Mouse (Mus musculus): ENCODE measurements around the gene Ankrd7. TPM values are rescaled to one million over a fixed set of nuclear protein-coding genes. Genes with fewer than 3 reads are reported as not detected.
"Not testable (repeated sequence)": the region's sequence is repeated elsewhere in the genome, so short reads cannot be mapped to it uniquely, and the experiment has no call there.

Gene Ankrd7
- 0.29 TPM in 1 of 2 replicates, not detected in the other for polyA plus RNA-seq (2014; fragmentation: Nextera tagmentation; extraction: Ambion mirVana)

DNA sequence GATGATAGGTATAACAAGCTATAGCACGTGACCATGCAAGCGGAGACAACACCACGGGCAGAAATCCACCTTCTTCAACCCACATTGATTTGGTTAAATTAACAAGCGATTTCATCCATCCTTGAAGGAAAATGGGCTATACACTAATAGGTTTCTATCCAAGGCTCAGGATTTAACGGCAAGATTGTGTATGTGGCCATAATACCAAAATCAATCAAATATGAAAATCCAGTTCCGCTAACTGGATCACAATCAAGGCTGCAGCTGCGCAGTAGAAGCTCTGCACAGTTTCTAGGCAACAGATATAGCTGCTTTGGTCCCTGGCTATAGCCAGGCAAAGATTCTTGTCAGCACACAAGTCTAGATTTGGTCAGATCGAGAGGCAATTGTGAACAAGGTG is at the start of gene Ankrd7:
Gene Ankrd7, plus strand, starts transcription at position 301 of the 400 bp plus-strand sequence.
- H3K4me3 ChIP-seq (ENCODE audit: low read depth, low read length), result no peak within 1 kb of the TSS
- no peak for ATAC-seq (ENCODE audit: insufficient number of reproducible peaks, insufficient read depth, low FRiP score, low read depth)
- no peaks in the 10 kb centered on the region; the same call in 1 of the 2 replicates for H3K9me3 ChIP-seq (ENCODE audit: control insufficient read depth, low read depth, low read length)
- 92% methylated on average over 8 of the region's 8 CpGs for WGBS
- H3K27ac ChIP-seq (ENCODE audit: low read length), result no peak within 1 kb of the TSS
- no peaks in the 10 kb centered on the region for H3K4me1 ChIP-seq (ENCODE audit: control insufficient read depth, insufficient read depth, low read length)
- H3K27me3 ChIP-seq (ENCODE audit: control insufficient read depth, insufficient read depth, low read length), result no peaks in the 10 kb centered on the region
- H3K4me2 ChIP-seq (replicated peaks; ENCODE audit: low read depth, low read length), result no peak within 1 kb of the TSS
- no peaks in the 10 kb centered on the region for H3K36me3 ChIP-seq (ENCODE audit: control insufficient read depth, insufficient read depth, low read length)
- no peak within 1 kb of the TSS for H3K9ac ChIP-seq (replicated peaks; ENCODE audit: low read depth, low read length)

DNA sequence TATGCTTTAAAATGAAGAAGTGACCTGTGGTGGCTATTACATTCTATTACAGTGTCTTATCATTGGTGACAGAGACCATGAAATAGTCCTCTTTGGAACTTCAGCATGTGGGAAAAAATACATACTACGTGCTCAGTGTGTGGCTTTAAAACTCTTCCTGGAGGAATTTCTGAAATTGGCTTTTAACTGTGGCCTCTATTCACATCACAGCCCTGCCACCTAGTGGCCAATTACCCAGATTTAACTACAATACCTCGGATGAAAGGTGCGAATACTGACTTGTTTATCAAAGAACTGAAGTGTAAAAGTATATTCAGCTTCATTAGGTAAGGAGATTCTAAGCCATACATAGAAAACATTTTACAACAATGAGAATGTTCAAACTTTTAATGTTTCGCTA is 46.8 kb upstream of the Ankrd7 start:
- Histone ChIP-seq H3K9ac (replicated peaks; ENCODE audit: low read depth, low read length) (no peak overlapping the region), H3K27ac (ENCODE audit: low read length) (no peak overlapping the region), H3K9me3 (ENCODE audit: control insufficient read depth, low read depth, low read length) (no peaks in the 10 kb centered on the region), H3K4me2 (replicated peaks; ENCODE audit: low read depth, low read length) (no peak overlapping the region), H3K4me3 (ENCODE audit: low read depth, low read length) (no peak overlapping the region), H3K4me1 (ENCODE audit: control insufficient read depth, insufficient read depth, low read length) (no peaks in the 10 kb centered on the region), H3K36me3 (ENCODE audit: control insufficient read depth, insufficient read depth, low read length) (no peaks in the 10 kb centered on the region), H3K27me3 (ENCODE audit: control insufficient read depth, insufficient read depth, low read length) (no peaks in the 10 kb centered on the region)
- WGBS, result 12% methylated on average over 4 of the region's 4 CpGs
- ATAC-seq (ENCODE audit: insufficient number of reproducible peaks, insufficient read depth, low FRiP score, low read depth), result no peak

GRCm38 (mm10) chr6:18820246-18820645 is 45.9 kb upstream of the Ankrd7 start:
- Histone ChIP-seq H3K4me1 (ENCODE audit: control insufficient read depth, insufficient read depth, low read length) (no peaks in the 10 kb centered on the region), H3K9ac (replicated peaks; ENCODE audit: low read depth, low read length) (no peak overlapping the region), H3K27me3 (ENCODE audit: control insufficient read depth, insufficient read depth, low read length) (no peaks in the 10 kb centered on the region), H3K9me3 (ENCODE audit: control insufficient read depth, low read depth, low read length) (no peaks in the 10 kb centered on the region), H3K36me3 (ENCODE audit: control insufficient read depth, insufficient read depth, low read length) (no peaks in the 10 kb centered on the region), H3K4me3 (ENCODE audit: low read depth, low read length) (no peak overlapping the region), H3K27ac (ENCODE audit: low read length) (no peak overlapping the region), H3K4me2 (replicated peaks; ENCODE audit: low read depth, low read length) (no peak overlapping the region)
- 65% methylated on average over 4 of the region's 4 CpGs for WGBS
- no peak for ATAC-seq (ENCODE audit: insufficient number of reproducible peaks, insufficient read depth, low FRiP score, low read depth)

GRCm38 (mm10) chr6:18822812-18823211 is 43.3 kb upstream of the Ankrd7 start:
- WGBS, result 59% methylated on average over 1 of the region's 1 CpGs
- no peaks in the 10 kb centered on the region for H3K9me3 ChIP-seq (ENCODE audit: control insufficient read depth, low read depth, low read length)
- no peak for ATAC-seq (ENCODE audit: insufficient number of reproducible peaks, insufficient read depth, low FRiP score, low read depth)

GRCm38 (mm10) chr6:18832958-18833357 is 33.2 kb upstream of the Ankrd7 start:
- no peaks in the 10 kb centered on the region for H3K9me3 ChIP-seq (ENCODE audit: control insufficient read depth, low read depth, low read length)
- no peak for ATAC-seq (ENCODE audit: insufficient number of reproducible peaks, insufficient read depth, low FRiP score, low read depth)
- H3K4me3 ChIP-seq (ENCODE audit: low read depth, low read length), result no peak overlapping the region
- no peaks in the 10 kb centered on the region for H3K27me3 ChIP-seq (ENCODE audit: control insufficient read depth, insufficient read depth, low read length)
- no peak overlapping the region for H3K9ac ChIP-seq (replicated peaks; ENCODE audit: low read depth, low read length)
- no peak overlapping the region for H3K4me2 ChIP-seq (replicated peaks; ENCODE audit: low read depth, low read length)
- 81% methylated on average over 1 of the region's 1 CpGs for WGBS
- no peak overlapping the region for H3K27ac ChIP-seq (ENCODE audit: low read length)
- H3K4me1 ChIP-seq (ENCODE audit: control insufficient read depth, insufficient read depth, low read length), result no peaks in the 10 kb centered on the region
- no peaks in the 10 kb centered on the region for H3K36me3 ChIP-seq (ENCODE audit: control insufficient read depth, insufficient read depth, low read length)

More at GRCm38 (mm10) chr6:18822812-18823211, 43.3 kb upstream of the Ankrd7 start:
- Histone ChIP-seq H3K4me2 (replicated peaks; ENCODE audit: low read depth, low read length) (no peak overlapping the region), H3K4me3 (ENCODE audit: low read depth, low read length) (no peak overlapping the region), H3K4me1 (ENCODE audit: control insufficient read depth, insufficient read depth, low read length) (no peaks in the 10 kb centered on the region), H3K27me3 (ENCODE audit: control insufficient read depth, insufficient read depth, low read length) (no peaks in the 10 kb centered on the region), H3K9ac (replicated peaks; ENCODE audit: low read depth, low read length) (no peak overlapping the region), H3K36me3 (ENCODE audit: control insufficient read depth, insufficient read depth, low read length) (no peaks in the 10 kb centered on the region), H3K27ac (ENCODE audit: low read length) (no peak overlapping the region)

- H3K4me2 ChIP-seq (replicated peaks; ENCODE audit: low read depth, low read length); H3K4me1 ChIP-seq (ENCODE audit: control insufficient read depth, insufficient read depth, low read length); H3K27ac ChIP-seq (ENCODE audit: low read length); H3K27me3 ChIP-seq (ENCODE audit: control insufficient read depth, insufficient read depth, low read length); H3K36me3 ChIP-seq (ENCODE audit: control insufficient read depth, insufficient read depth, low read length); H3K4me3 ChIP-seq (ENCODE audit: low read depth, low read length); ATAC-seq (ENCODE audit: insufficient number of reproducible peaks, insufficient read depth, low FRiP score, low read depth); H3K9ac ChIP-seq (replicated peaks; ENCODE audit: low read depth, low read length); H3K9me3 ChIP-seq (ENCODE audit: control insufficient read depth, low read depth, low read length): not testable (repeated sequence)
- WGBS, result 47% methylated on average over 4 of the region's 11 CpGs
Measured at GRCm38 (mm10) chr6:18844529-18844928, 21.6 kb upstream of the Ankrd7 start.

DNA sequence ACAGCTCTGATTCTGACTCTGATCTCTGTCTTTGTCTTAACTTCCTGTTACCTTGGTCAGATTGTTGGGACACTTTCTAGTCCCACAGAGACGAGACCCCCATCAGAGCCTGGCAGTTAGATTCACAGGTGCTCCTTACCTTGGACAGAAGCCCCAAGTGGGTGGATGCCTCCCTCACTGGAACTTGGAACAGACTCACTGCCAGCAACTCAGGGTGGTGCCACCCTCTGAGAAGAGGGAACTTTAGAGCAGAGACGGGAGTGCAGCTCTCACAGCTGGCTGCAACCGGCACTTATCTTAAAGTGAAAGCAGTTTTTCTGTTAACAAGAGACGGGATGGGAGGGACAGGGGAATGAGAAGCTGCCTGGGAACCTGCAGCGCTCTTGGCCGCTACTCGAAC is 20.5 kb upstream of the Ankrd7 start:
- not testable (repeated sequence) for H3K36me3 ChIP-seq (ENCODE audit: control insufficient read depth, insufficient read depth, low read length); H3K4me2 ChIP-seq (replicated peaks; ENCODE audit: low read depth, low read length); H3K27ac ChIP-seq (ENCODE audit: low read length); ATAC-seq (ENCODE audit: insufficient number of reproducible peaks, insufficient read depth, low FRiP score, low read depth); H3K4me1 ChIP-seq (ENCODE audit: control insufficient read depth, insufficient read depth, low read length); H3K9me3 ChIP-seq (ENCODE audit: control insufficient read depth, low read depth, low read length); H3K9ac ChIP-seq (replicated peaks; ENCODE audit: low read depth, low read length); H3K27me3 ChIP-seq (ENCODE audit: control insufficient read depth, insufficient read depth, low read length); H3K4me3 ChIP-seq (ENCODE audit: low read depth, low read length)
- 18% methylated on average over 5 of the region's 7 CpGs for WGBS

DNA sequence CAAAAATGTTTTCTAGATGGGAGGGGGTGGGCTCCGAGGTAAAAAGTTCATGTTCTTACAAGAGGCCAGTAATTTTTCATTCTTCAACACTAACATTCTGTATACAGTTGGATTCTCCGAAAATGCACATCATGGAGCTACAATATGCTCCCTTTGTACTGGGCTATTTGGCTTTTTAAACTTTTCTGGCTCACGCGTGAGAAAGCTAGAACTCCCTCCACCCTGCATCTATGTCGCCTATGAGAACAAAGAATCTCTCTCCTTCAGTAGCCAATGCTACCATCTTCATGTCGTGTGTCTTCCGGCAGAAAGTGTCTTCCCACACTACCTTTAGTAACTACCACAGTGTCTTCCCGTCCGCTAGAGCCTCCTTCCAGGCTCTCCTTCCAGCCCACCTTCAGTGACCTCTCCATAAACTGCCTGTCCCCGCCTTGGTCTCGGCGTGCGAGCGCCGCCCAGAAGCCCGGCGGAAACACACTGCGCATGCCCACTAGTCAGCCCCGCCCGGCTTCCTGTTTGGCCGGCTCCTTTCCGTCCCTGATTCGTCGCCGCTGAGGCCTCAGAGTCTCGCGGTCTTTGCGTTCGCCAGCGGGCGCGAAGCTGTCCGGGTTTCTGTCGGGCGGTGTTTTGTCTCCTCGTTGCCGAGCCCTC is 17.9 kb upstream of the Ankrd7 start, which contains the start of gene Lsm8:
Gene Lsm8, plus strand, starts transcription at position 529 of the 651 bp plus-strand sequence.
- Histone ChIP-seq H3K27me3 (ENCODE audit: control insufficient read depth, insufficient read depth, low read length) (no peaks in the 10 kb centered on the region), H3K4me3 (ENCODE audit: low read depth, low read length) (peak within 1 kb of the TSS; percentile 77), H3K27ac (ENCODE audit: low read length) (peak within 1 kb of the TSS; percentile 95), H3K4me1 (ENCODE audit: control insufficient read depth, insufficient read depth, low read length) (0 out of 2 replicates have a peak, but pooled peaks cover 3% of the 10 kb centered on the region), H3K9ac (replicated peaks; ENCODE audit: low read depth, low read length) (peak within 1 kb of the TSS; percentile 92), H3K36me3 (ENCODE audit: control insufficient read depth, insufficient read depth, low read length) (peaks cover 15% of the 10 kb centered on the region), H3K4me2 (replicated peaks; ENCODE audit: low read depth, low read length) (peak within 1 kb of the TSS; percentile 60), H3K9me3 (ENCODE audit: control insufficient read depth, low read depth, low read length) (no peaks in the 10 kb centered on the region)
- peak; percentile 100 for ATAC-seq (ENCODE audit: insufficient number of reproducible peaks, insufficient read depth, low FRiP score, low read depth)
- under 1% methylated on average over 37 of the region's 37 CpGs for WGBS

- H3K4me3 ChIP-seq (ENCODE audit: low read depth, low read length), result peak overlapping the region; percentile 77
- ATAC-seq (ENCODE audit: insufficient number of reproducible peaks, insufficient read depth, low FRiP score, low read depth), result no peak
- H3K9ac ChIP-seq (replicated peaks; ENCODE audit: low read depth, low read length), result peak overlapping the region; percentile 92
- peak overlapping the region; percentile 60 for H3K4me2 ChIP-seq (replicated peaks; ENCODE audit: low read depth, low read length)
- H3K9me3 ChIP-seq (ENCODE audit: control insufficient read depth, low read depth, low read length), result no peaks in the 10 kb centered on the region
- H3K27ac ChIP-seq (ENCODE audit: low read length), result peak overlapping the region; percentile 95
- peaks cover 15% of the 10 kb centered on the region for H3K36me3 ChIP-seq (ENCODE audit: control insufficient read depth, insufficient read depth, low read length)
- H3K27me3 ChIP-seq (ENCODE audit: control insufficient read depth, insufficient read depth, low read length), result no peaks in the 10 kb centered on the region
- WGBS, result under 1% methylated on average over 28 of the region's 28 CpGs
- 0 out of 2 replicates have a peak, but pooled peaks cover 3% of the 10 kb centered on the region for H3K4me1 ChIP-seq (ENCODE audit: control insufficient read depth, insufficient read depth, low read length)
Measured at GRCm38 (mm10) chr6:18848702-18849061, 17.4 kb upstream of the Ankrd7 start.
